Mouse (Mus musculus) limb, embryonic 12.5 days (tissue): ENCODE measurements around the gene Gm4869. TPM values are rescaled to one million over a fixed set of nuclear protein-coding genes. Genes with fewer than 3 reads are reported as not detected.
A peak's percentile ranks its signal among the peaks of the same experiment; 100 is the strongest.
"Not testable (repeated sequence)": the region's sequence is repeated elsewhere in the genome, so short reads cannot be mapped to it uniquely, and the experiment has no call there.

Experiments used
- ATAC-seq: fragments of 200-750 bp; cut with Nextera tagmentation; 2 replicates; pipeline ENCODE4 v1.8.0; 2017; ENCODE audit warnings: low read depth, moderate TSS enrichment; ENCODE audit not compliant: insufficient number of reproducible peaks, insufficient read depth, low FRiP score, low TSS enrichment
- H3K27ac ChIP-seq: fragments of 300-500 bp; sonication (generic); 2 replicates; pipeline ENCODE4 v1.5.1; 2016; ENCODE audit warnings: mild to moderate bottlenecking, moderate library complexity
- H3K27me3 ChIP-seq: fragments of 300-500 bp; sonication (generic); 2 replicates; pipeline ENCODE4 v1.6.1; 2016; ENCODE audit warnings: mild to moderate bottlenecking, moderate library complexity
- H3K36me3 ChIP-seq: fragments of 300-500 bp; sonication (generic); 2 replicates; pipeline ENCODE4 v1.6.1; 2016; ENCODE audit warnings: mild to moderate bottlenecking, moderate library complexity
- H3K4me1 ChIP-seq: fragments of 300-500 bp; sonication (generic); replicated peaks from 2 replicates; pipeline ENCODE4 v1.6.1; 2016
- H3K4me2 ChIP-seq: fragments of 300-500 bp; sonication (generic); 2 replicates; pipeline ENCODE4 v1.6.1; 2016; ENCODE audit warnings: mild to moderate bottlenecking, moderate library complexity
- H3K4me3 ChIP-seq: fragments of 300-500 bp; sonication (generic); replicated peaks from 2 replicates; pipeline ENCODE4 v1.5.1; 2016; ENCODE audit warnings: mild to moderate bottlenecking
- H3K9ac ChIP-seq: fragments of 300-500 bp; sonication (generic); replicated peaks from 2 replicates; pipeline ENCODE4 v1.6.1; 2016; ENCODE audit warnings: mild to moderate bottlenecking, moderate library complexity
- H3K9me3 ChIP-seq: fragments of 300-500 bp; sonication (generic); 2 replicates; pipeline ENCODE4 v1.6.1; 2016; ENCODE audit warnings: mild to moderate bottlenecking, moderate library complexity
- WGBS: fragments of 180-500 bp; shearing (Covaris S2); methylation state at CpG from one replicate; pipeline ENCODE4 v1.1.7; 2016; 5-methylcytosine and 5-hydroxymethylcytosine counted together
- polyA plus RNA-seq: library from polyadenylated mRNA; unstranded; fragments of >200 nt; fragmentation: Nextera tagmentation; extraction: Ambion mirVana; gene quantifications from 2 replicates; pipeline ENCODE4 v1.2.1, GENCODE M21; 2016

Gene Gm4869
- polyA plus RNA-seq, 1 experiment from 2014 or later: not detected

GRCm38 (mm10) chr5:140472336-140472735 is 26.9 kb downstream of the Gm4869 start:
- ATAC-seq: no peak
- Histone ChIP-seq H3K4me1 (no peaks in the 10 kb centered on the region), H3K36me3 (no peaks in the 10 kb centered on the region), H3K4me2 (no peak overlapping the region), H3K27me3 (no peaks in the 10 kb centered on the region), H3K9ac (no peak overlapping the region), H3K9me3 (peaks cover 4% of the 10 kb centered on the region; the same call in 1 of the 2 replicates), H3K27ac (no peak overlapping the region), H3K4me3 (no peak overlapping the region)
- 89% methylated on average over 3 of the region's 3 CpGs for WGBS

- H3K27me3 ChIP-seq: no peaks in the 10 kb centered on the region; the same call in 1 of the 2 replicates
- 78% methylated on average over 4 of the region's 4 CpGs for WGBS
- H3K36me3 ChIP-seq: no peaks in the 10 kb centered on the region
- ATAC-seq: no peak
- H3K9me3 ChIP-seq: peaks cover 3% of the 10 kb centered on the region; the same call in 1 of the 2 replicates
- no peak overlapping the region for H3K4me2 ChIP-seq
- H3K27ac ChIP-seq: no peak overlapping the region
- H3K4me3 ChIP-seq: no peak overlapping the region
- H3K9ac ChIP-seq: no peak overlapping the region
- H3K4me1 ChIP-seq: no peaks in the 10 kb centered on the region
Measured at GRCm38 (mm10) chr5:140481458-140481857, 36.0 kb downstream of the Gm4869 start.

GRCm38 (mm10) chr5:140491142-140491541 is 45.7 kb downstream of the Gm4869 start:
- ATAC-seq: no peak
- peaks cover 30% of the 10 kb centered on the region for H3K27me3 ChIP-seq
- 45% methylated on average over 6 of the region's 6 CpGs for WGBS
- no peak overlapping the region for H3K27ac ChIP-seq
- H3K9ac ChIP-seq: no peak overlapping the region
- no peaks in the 10 kb centered on the region for H3K36me3 ChIP-seq
- H3K4me3 ChIP-seq: no peak overlapping the region
- H3K4me1 ChIP-seq: no peaks in the 10 kb centered on the region
- H3K4me2 ChIP-seq: no peak overlapping the region
- H3K9me3 ChIP-seq: no peaks in the 10 kb centered on the region

- Histone ChIP-seq H3K4me1 (no peaks in the 10 kb centered on the region), H3K4me3 (no peak overlapping the region), H3K4me2 (no peak overlapping the region), H3K27me3 (peaks cover 19% of the 10 kb centered on the region), H3K9ac (no peak overlapping the region), H3K36me3 (no peaks in the 10 kb centered on the region), H3K9me3 (no peaks in the 10 kb centered on the region), H3K27ac (no peak overlapping the region)
- 19% methylated on average over 11 of the region's 11 CpGs for WGBS
- no peak for ATAC-seq
Measured at GRCm38 (mm10) chr5:140492684-140493233, 47.3 kb downstream of the Gm4869 start.

GRCm38 (mm10) chr5:140498176-140498575 is 52.7 kb downstream of the Gm4869 start:
- peaks cover 11% of the 10 kb centered on the region for H3K4me1 ChIP-seq
- H3K27me3 ChIP-seq: 0 out of 2 replicates have a peak, but pooled peaks cover 3% of the 10 kb centered on the region
- WGBS: 82% methylated on average over 6 of the region's 6 CpGs
- no peak overlapping the region for H3K4me3 ChIP-seq
- no peak overlapping the region for H3K4me2 ChIP-seq
- H3K27ac ChIP-seq: no peak overlapping the region
- H3K9ac ChIP-seq: no peak overlapping the region
- no peaks in the 10 kb centered on the region for H3K36me3 ChIP-seq
- H3K9me3 ChIP-seq: no peaks in the 10 kb centered on the region
- ATAC-seq: no peak

GRCm38 (mm10) chr5:140500736-140501135 is 55.3 kb downstream of the Gm4869 start:
- ATAC-seq: no peak
- Histone ChIP-seq H3K4me3 (no peak overlapping the region), H3K27me3 (no peaks in the 10 kb centered on the region), H3K36me3 (no peaks in the 10 kb centered on the region), H3K27ac (no peak overlapping the region), H3K9me3 (no peaks in the 10 kb centered on the region), H3K9ac (no peak overlapping the region), H3K4me2 (no peak overlapping the region), H3K4me1 (peaks cover 20% of the 10 kb centered on the region)
- 91% methylated on average over 6 of the region's 6 CpGs for WGBS

GRCm38 (mm10) chr5:140501982-140502836 is 56.8 kb downstream of the Gm4869 start:
- WGBS: 22% methylated on average over 14 of the region's 14 CpGs
- Histone ChIP-seq H3K4me3 (peak overlapping the region; percentile 25), H3K27me3 (no peaks in the 10 kb centered on the region), H3K9me3 (no peaks in the 10 kb centered on the region), H3K4me1 (peaks cover 34% of the 10 kb centered on the region), H3K27ac (peak overlapping the region; percentile 51; the same call in 1 of the 2 replicates), H3K36me3 (no peaks in the 10 kb centered on the region), H3K4me2 (peak overlapping the region; percentile 57), H3K9ac (peak overlapping the region; percentile 58)
- ATAC-seq: no peak

GRCm38 (mm10) chr5:140502925-140503324 is 57.5 kb downstream of the Gm4869 start:
- Histone ChIP-seq H3K4me2 (peak overlapping the region; percentile 57), H3K9ac (peak overlapping the region; percentile 58), H3K4me3 (peak overlapping the region; percentile 25), H3K4me1 (peaks cover 41% of the 10 kb centered on the region)
- not testable (repeated sequence) for ATAC-seq, H3K27me3 ChIP-seq, H3K36me3 ChIP-seq, H3K27ac ChIP-seq, H3K9me3 ChIP-seq
- WGBS: under 1% methylated on average over 12 of the region's 12 CpGs

- under 1% methylated on average over 38 of the region's 38 CpGs for WGBS
Measured at GRCm38 (mm10) chr5:140505208-140505780, 59.8 kb downstream of the Gm4869 start, which contains the start of gene Chst12. Chst12 (plus strand) TSS chr5:140505550.

GRCm38 (mm10) chr5:140506096-140506794 is 60.8 kb downstream of the Gm4869 start:
- Histone ChIP-seq H3K4me1 (peaks cover 70% of the 10 kb centered on the region), H3K27me3 (no peaks in the 10 kb centered on the region), H3K4me2 (peak overlapping the region; percentile 90), H3K9me3 (no peaks in the 10 kb centered on the region), H3K27ac (peak overlapping the region; percentile 80), H3K4me3 (peak overlapping the region; percentile 64), H3K9ac (peak overlapping the region; percentile 83), H3K36me3 (no peaks in the 10 kb centered on the region)
- WGBS: 37% methylated on average over 22 of the region's 22 CpGs
- no peak for ATAC-seq

More at GRCm38 (mm10) chr5:140505208-140505780, 59.8 kb downstream of the Gm4869 start, which contains the start of gene Chst12:
- H3K4me3 ChIP-seq: peak within 1 kb of the TSS; percentile 64
- H3K9ac ChIP-seq: peak within 1 kb of the TSS; percentile 83
- H3K9me3 ChIP-seq: no peaks in the 10 kb centered on the region
- H3K27ac ChIP-seq: peak within 1 kb of the TSS; percentile 80
- H3K27me3 ChIP-seq: no peaks in the 10 kb centered on the region
- H3K4me2 ChIP-seq: peak within 1 kb of the TSS; percentile 90
- no peaks in the 10 kb centered on the region for H3K36me3 ChIP-seq
- ATAC-seq: peak; percentile 88
- H3K4me1 ChIP-seq: peaks cover 65% of the 10 kb centered on the region
